Mouse (Mus musculus) adrenal gland, postnatal 4 days (tissue): ENCODE data around the gene Acoxl. TPM values are rescaled to one million over a fixed set of nuclear protein-coding genes. Genes with fewer than 3 reads are reported as not detected.

Experiments used
- DNase-seq, 2 experiments: peaks; one replicate each; pipeline ENCODE4 v3.0.0; 2021 to 2022; ENCODE audit warnings: low spot score in 2 of 2, mixed read lengths in 2 of 2
- total RNA-seq, 2 experiments: library from RNA; stranded (reverse); gene quantifications; 2 replicates each; pipeline ENCODE4 v1.2.3; 2021

Gene Acoxl
- total RNA-seq, 2 experiments from 2014 or later: 0.20 to 0.42 TPM

DNA sequence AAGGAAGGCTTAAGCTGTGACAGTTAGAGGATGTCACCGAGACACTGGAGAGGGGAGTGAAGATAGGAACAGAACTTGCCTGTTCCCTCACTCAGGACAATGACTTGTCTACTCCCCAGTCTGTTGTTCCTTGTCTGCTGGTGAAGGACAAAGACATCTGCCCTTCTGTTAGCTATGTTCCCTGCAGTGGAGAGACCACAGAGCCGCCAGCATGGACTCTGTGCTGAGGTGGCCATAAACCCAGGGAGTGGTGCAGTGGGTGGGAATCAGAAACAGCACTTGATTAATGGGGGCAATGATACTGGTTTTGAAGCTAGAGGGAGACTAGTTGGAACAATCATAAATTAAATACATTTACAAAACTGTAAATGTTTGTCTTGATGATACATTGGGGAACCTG is 191.3 kb downstream of the Acoxl start:
- DNase-seq: no peak

- no peak for DNase-seq
Measured at GRCm38 (mm10) chr2:128032111-128032510, 193.4 kb downstream of the Acoxl start.

GRCm38 (mm10) chr2:128033503-128033902 is 194.8 kb downstream of the Acoxl start:
- DNase-seq: no peak

DNA sequence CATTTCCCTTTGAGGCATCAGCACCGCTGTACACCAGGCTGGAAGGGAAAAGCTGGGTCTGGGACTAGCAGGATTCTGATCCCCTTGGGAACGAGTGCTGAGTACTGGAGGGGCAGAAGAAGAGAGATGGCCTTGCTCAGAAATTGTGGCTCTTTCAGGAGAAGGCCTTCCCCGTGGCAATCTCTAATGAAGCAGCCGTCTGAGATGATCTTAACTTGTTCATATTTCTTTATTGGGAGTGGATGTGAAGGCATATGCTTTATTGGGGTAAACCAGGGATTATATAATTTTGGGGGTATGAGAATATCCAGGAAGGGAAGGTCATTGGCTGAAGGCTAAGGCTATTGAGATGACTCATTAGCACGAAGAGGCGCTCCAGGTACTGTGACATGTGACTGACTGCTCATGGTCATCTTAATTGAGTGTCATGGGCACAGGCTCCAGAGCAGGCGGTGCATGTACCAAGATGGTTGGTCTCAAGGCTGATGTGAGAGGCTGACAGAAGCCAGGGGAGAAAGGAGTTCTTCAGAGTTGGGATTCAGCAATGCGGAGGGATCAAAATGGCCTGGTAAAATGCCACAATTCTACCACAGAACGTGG is 195.5 kb downstream of the Acoxl start:
- DNase-seq: no peak

GRCm38 (mm10) chr2:128038259-128038890 is 199.7 kb downstream of the Acoxl start:
- no peak for DNase-seq

DNA sequence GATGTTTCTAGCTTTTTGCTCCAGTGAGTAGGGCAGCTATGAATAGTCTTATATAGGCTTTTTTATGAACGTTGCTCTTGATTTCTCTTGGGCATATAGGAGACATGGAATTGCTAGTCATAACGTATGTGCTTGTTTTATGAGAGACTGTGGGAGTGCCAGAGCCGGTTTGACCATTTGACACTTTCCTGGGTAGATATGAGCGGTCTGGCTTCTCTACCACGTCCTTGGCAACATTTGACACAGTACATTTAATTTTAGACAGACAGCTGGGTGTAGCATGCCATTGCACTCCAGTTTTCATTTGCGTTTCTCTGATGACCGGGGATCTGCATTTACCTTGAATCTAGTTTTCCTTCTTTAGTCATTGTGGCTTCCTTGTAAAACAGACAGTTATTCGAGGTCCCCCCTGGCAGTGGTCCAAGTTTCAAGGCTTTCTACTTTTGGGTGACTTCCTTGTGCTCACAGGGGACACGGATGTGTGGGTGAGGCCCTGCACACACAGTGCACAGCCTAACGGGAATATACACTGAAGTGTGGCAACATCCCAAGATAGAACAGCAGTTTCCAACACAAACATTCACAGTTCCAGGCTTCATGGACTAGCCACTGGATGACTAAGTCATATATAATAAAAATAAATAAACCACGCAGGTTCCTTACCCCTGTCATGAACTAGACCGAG is 202.5 kb downstream of the Acoxl start:
- DNase-seq: peak in 1 of 2 experiments; percentile 15

GRCm38 (mm10) chr2:128046454-128046853 is 207.8 kb downstream of the Acoxl start:
- DNase-seq: no peak

- DNase-seq: no peak
Measured at GRCm38 (mm10) chr2:128054905-128055304, 216.2 kb downstream of the Acoxl start.

- no peak for DNase-seq
Measured at GRCm38 (mm10) chr2:128057872-128058271, 219.2 kb downstream of the Acoxl start.

DNA sequence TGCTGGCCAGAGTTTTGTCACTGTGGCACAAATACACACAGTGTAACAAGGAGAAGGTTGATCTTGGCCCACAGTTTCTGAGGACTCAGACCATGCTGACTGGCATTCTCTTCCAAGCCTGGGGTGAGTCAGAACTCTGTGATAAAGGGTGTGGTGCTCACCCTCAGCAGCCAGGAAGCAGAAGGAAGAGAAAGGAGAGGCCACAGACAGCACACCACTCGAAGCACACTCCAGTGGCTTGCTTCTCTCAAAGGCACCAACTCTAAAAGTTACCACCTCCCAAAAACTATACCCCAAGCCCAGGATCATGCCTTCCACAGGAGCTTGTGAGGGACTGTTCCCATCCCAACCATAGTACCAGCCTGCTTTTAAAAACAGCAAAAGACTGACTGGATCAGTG is 220.0 kb downstream of the Acoxl start:
- no peak for DNase-seq

DNA sequence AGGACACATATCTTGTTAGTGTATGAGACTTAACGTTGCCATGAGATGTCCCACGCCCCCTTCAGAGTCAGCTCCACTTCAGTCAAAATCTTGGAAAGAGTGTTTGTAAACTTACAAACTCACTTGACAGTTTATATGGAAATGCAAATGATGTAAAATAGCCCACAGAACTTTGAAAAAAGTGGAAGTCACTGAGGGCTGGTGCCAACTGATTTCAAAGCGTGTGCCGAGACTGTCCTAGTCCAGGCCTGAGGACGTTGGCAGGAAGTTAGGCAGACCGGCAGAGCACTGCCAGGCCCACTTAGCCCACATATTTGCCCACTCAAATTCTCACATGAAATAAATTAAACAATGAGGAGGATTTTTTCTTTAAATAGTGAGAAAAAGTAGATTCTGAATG is 221.5 kb downstream of the Acoxl start:
- no peak for DNase-seq

- DNase-seq: no peak
Measured at GRCm38 (mm10) chr2:128060680-128061287, 222.1 kb downstream of the Acoxl start.

GRCm38 (mm10) chr2:128061491-128061890 is 222.8 kb downstream of the Acoxl start:
- no peak for DNase-seq

- no peak for DNase-seq
Measured at GRCm38 (mm10) chr2:128062756-128063155, 224.1 kb downstream of the Acoxl start.

GRCm38 (mm10) chr2:128065013-128065412 is 226.3 kb downstream of the Acoxl start:
- no peak for DNase-seq

DNA sequence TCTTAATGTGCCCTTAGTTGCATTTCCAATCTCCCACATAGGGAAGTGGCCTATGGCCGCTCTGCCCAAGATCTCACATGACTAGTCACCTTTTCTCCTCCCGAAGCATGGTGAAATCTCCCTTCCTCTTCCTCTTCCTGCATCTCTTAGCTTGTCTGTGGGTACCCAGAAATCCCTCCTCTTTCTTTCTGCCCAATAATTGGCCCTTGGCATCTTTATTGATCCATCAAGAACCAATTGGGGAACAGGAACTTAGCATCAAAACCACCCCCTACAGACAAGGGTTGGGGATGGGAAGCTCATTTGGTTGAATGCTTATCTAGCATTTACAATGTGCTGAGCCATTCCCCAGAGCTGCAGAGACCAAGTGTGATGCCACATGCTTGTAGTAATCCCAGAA is 226.9 kb downstream of the Acoxl start:
- no peak for DNase-seq

- DNase-seq: no peak
Measured at GRCm38 (mm10) chr2:128067162-128067561, 228.5 kb downstream of the Acoxl start.

DNA sequence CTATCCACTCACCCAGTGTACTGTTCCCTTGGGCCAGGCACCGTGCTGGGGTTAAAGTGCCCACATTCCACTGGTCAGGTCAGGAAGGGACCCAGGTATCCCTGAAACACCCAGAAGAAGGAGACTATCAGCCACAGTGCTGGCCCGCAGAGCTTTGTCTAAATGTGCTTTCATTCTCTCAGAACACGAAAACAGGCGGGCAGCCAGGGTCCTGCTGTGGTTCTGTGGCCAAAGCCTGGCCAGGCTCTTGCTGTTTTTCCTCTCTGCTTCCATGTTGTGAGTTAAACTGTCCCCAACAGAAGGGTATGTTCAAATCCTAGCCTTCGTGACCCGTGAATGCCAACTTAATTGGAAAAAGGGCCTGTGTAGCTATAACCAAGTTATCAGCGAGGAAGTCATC is 228.9 kb downstream of the Acoxl start:
- DNase-seq: no peak

- no peak for DNase-seq
Measured at GRCm38 (mm10) chr2:128068176-128068575, 229.5 kb downstream of the Acoxl start.

DNA sequence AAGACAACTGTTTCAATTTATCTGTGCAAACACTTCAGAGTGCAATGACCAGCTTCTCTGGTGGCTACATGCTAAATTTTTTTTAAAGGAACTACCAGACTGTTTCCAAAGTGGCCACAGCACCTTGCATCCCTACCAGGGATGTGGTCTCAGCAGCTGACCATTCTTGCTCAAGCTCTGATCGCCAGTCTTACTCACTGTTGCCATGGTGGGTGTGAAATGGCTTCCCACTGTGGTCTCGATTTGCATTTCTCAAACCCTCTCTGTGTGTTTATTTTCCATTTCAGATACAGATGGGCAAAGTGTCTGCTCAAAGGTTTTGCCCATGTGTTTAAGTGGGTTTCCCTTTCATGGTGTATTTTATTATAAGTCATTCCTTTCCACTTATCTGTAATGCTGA is 230.3 kb downstream of the Acoxl start:
- DNase-seq: no peak

GRCm38 (mm10) chr2:128071791-128072190 is 233.1 kb downstream of the Acoxl start:
- no peak for DNase-seq

GRCm38 (mm10) chr2:128072944-128073343 is 234.3 kb downstream of the Acoxl start:
- no peak for DNase-seq
